Mouse (Mus musculus) limb, embryonic 12.5 days (tissue): ENCODE measurements around the gene Cdh4. TPM values are rescaled to one million over a fixed set of nuclear protein-coding genes. Genes with fewer than 3 reads are reported as not detected.

Source experiments
- ATAC-seq: fragments of 200-750 bp; cut with Nextera tagmentation; 2 replicates; pipeline ENCODE4 v1.8.0; 2017; ENCODE audit warnings: low read depth, moderate TSS enrichment; ENCODE audit not compliant: insufficient number of reproducible peaks, insufficient read depth, low FRiP score, low TSS enrichment
- H3K27ac ChIP-seq: fragments of 300-500 bp; sonication (generic); 2 replicates; pipeline ENCODE4 v1.5.1; 2016; ENCODE audit warnings: mild to moderate bottlenecking, moderate library complexity
- H3K27me3 ChIP-seq: fragments of 300-500 bp; sonication (generic); 2 replicates; pipeline ENCODE4 v1.6.1; 2016; ENCODE audit warnings: mild to moderate bottlenecking, moderate library complexity
- H3K36me3 ChIP-seq: fragments of 300-500 bp; sonication (generic); 2 replicates; pipeline ENCODE4 v1.6.1; 2016; ENCODE audit warnings: mild to moderate bottlenecking, moderate library complexity
- H3K4me1 ChIP-seq: fragments of 300-500 bp; sonication (generic); replicated peaks from 2 replicates; pipeline ENCODE4 v1.6.1; 2016
- H3K4me2 ChIP-seq: fragments of 300-500 bp; sonication (generic); 2 replicates; pipeline ENCODE4 v1.6.1; 2016; ENCODE audit warnings: mild to moderate bottlenecking, moderate library complexity
- H3K4me3 ChIP-seq: fragments of 300-500 bp; sonication (generic); replicated peaks from 2 replicates; pipeline ENCODE4 v1.5.1; 2016; ENCODE audit warnings: mild to moderate bottlenecking
- H3K9ac ChIP-seq: fragments of 300-500 bp; sonication (generic); replicated peaks from 2 replicates; pipeline ENCODE4 v1.6.1; 2016; ENCODE audit warnings: mild to moderate bottlenecking, moderate library complexity
- H3K9me3 ChIP-seq: fragments of 300-500 bp; sonication (generic); 2 replicates; pipeline ENCODE4 v1.6.1; 2016; ENCODE audit warnings: mild to moderate bottlenecking, moderate library complexity
- WGBS: fragments of 180-500 bp; shearing (Covaris S2); methylation state at CpG from one replicate; pipeline ENCODE4 v1.1.7; 2016; 5-methylcytosine and 5-hydroxymethylcytosine counted together
- polyA plus RNA-seq: library from polyadenylated mRNA; unstranded; fragments of >200 nt; fragmentation: Nextera tagmentation; extraction: Ambion mirVana; gene quantifications from 2 replicates; pipeline ENCODE4 v1.2.1, GENCODE M21; 2016

Gene Cdh4
- polyA plus RNA-seq, 1 experiment from 2014 or later = 9.3 TPM

DNA sequence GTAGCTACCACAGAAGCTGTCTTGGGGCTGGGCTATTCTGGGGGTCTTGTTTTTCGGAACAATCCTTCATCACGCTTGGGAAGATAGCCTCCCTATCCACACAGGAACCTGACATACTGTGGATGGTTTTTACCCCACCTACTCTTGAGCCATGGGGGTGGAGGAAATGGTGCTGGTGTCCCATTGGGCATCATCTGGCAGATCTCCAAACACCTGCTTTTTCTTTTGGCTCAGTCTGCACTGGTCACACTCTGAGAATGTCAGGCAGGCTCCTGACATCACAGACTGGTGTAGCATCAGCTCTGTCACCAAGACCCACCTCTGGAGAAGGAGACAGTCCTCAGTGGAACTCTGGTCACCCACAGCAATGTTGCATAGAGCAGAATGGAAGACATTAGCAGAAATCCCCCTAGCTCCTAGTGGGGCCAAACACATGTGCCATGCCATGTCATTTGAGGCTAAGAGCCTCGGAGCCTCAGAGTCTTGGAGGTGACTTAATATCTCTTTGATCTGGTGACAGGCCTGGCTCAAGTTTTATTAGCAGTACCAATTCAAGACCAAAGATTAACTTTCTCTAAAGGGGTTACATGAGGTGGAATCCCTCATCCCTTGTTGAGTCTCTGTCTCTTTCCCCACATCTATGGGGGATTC lies 95.7 kb downstream of the Cdh4 start:
- H3K9me3 ChIP-seq = no peaks in the 10 kb centered on the region
- peaks cover 40% of the 10 kb centered on the region for H3K4me1 ChIP-seq
- 34% methylated on average over 3 of the region's 3 CpGs for WGBS
- no peaks in the 10 kb centered on the region for H3K36me3 ChIP-seq
- H3K27me3 ChIP-seq = peaks cover 15% of the 10 kb centered on the region
- ATAC-seq = no peak; the same call in 1 of the 2 replicates
- H3K4me2 ChIP-seq = peak overlapping the region; percentile 43
- H3K9ac ChIP-seq = no peak overlapping the region; the same call in 1 of the 2 replicates
- no peak overlapping the region for H3K27ac ChIP-seq
- H3K4me3 ChIP-seq = no peak overlapping the region

DNA sequence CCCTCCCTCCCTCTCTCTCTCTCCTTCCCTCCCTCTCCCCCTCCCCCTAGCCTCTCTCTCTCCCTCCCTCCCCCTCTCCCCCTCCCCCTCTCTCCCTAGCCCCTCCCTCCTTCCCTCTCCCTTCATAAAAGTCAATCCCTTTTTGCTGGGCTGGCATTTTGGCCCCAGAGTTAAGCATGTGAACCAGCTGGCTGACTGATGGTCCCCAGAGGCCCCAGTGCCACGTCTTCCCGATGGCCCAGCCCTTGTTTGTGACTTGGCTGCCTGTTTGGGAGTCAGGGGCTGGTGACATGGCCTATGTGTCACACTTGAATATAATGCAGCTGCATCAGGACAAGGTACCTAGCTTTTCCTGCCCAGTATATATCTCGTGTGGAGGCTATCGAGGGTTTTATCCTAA lies 96.3 kb downstream of the Cdh4 start:
- WGBS = 41% methylated on average over 4 of the region's 4 CpGs
- H3K4me1 ChIP-seq = peaks cover 40% of the 10 kb centered on the region
- H3K27me3 ChIP-seq = peaks cover 15% of the 10 kb centered on the region
- H3K4me3 ChIP-seq = no peak overlapping the region
- H3K9ac ChIP-seq = no peak overlapping the region
- no peak for ATAC-seq
- H3K9me3 ChIP-seq = no peaks in the 10 kb centered on the region
- no peak overlapping the region for H3K4me2 ChIP-seq
- H3K36me3 ChIP-seq = no peaks in the 10 kb centered on the region
- H3K27ac ChIP-seq = no peak overlapping the region

DNA sequence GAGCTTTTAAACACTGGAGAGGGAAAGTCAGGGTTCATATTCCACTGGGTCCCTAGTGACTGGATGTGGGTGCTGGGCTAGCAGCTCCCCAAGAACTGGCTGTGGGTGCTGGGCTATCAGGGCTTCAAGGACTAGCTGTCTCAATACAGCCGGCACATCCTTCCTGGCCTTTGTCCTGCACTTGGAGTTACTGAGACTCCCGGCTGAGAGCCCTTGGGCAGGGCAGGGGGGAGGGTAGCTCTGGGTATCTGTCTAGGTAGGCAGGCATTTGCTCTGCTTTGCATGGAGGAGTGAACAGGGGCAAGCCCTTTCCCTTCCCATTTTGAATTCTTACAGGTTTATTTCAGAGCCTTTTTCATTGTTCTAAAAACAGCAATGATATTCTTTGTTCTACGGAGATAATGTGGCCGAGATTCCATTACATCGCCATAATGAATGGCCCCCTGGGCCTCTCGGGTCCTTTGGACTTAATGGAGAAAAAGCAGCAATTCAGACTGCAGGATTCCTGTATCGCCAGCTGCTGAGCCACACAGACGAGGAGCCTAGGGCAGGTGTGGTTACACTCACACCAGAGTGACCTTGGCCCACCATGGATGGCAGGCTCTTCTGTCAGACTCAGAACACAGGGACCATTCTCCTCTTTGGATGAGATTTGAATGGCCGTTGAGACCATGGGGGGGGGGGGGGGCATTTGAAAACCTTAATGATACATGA lies 97.5 kb downstream of the Cdh4 start:
- 28% methylated on average over 9 of the region's 9 CpGs for WGBS

DNA sequence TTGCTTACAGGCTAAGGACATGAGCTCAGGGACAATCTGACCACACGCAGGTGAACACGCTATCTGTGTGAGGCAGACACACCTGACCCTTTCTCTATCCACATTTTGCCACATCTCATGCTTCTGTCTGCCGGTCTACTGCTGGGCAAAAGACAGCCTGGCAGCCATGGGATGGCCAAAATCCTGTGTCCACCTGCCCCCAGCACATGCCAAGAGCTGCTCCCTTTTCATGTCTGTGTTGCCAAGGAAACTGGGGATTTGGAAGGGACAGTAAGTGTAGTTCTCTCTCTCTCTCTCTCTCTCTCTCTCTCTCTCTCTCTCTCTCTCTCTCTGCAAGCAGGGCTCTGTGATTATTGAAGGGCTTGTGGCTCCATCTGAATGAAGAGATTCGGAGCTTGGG lies 98.9 kb downstream of the Cdh4 start:
- 97% methylated on average over 4 of the region's 4 CpGs for WGBS

More for the DNA sequence above, 97.5 kb downstream of the Cdh4 start:
- Histone ChIP-seq H3K27ac (no peak overlapping the region), H3K4me1 (peaks cover 39% of the 10 kb centered on the region), H3K9ac (no peak overlapping the region), H3K27me3 (peaks cover 15% of the 10 kb centered on the region), H3K9me3 (no peaks in the 10 kb centered on the region), H3K4me3 (no peak overlapping the region), H3K36me3 (no peaks in the 10 kb centered on the region), H3K4me2 (no peak overlapping the region)
- no peak for ATAC-seq

DNA sequence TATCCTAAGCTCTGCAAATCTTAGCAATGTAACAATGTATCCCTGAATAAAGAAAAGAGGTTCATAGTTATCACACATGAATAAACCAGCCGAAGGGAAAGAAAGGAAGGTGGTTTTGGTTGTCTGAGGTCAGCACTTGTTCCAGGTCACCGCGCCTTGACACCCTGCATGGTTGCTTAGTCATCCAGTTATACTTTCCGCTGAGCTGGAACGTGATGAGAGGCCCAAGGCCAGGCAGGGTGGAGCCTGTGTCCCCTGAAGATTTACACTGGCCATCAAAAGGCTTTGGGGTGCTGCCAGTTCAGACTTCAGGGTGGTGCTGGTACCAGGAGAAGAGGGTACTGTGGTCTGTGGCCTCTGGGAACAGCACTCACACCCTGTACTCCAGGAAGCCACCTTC lies 105.4 kb downstream of the Cdh4 start:
- Histone ChIP-seq H3K27ac (no peak overlapping the region), H3K4me3 (no peak overlapping the region), H3K27me3 (no peaks in the 10 kb centered on the region), H3K36me3 (no peaks in the 10 kb centered on the region), H3K9me3 (no peaks in the 10 kb centered on the region), H3K4me2 (no peak overlapping the region), H3K4me1 (no peaks in the 10 kb centered on the region), H3K9ac (no peak overlapping the region)
- ATAC-seq = no peak
- WGBS = 77% methylated on average over 5 of the region's 5 CpGs

More for the DNA sequence above, 98.9 kb downstream of the Cdh4 start:
- Histone ChIP-seq H3K9me3 (no peaks in the 10 kb centered on the region), H3K4me3 (no peak overlapping the region), H3K4me1 (peaks cover 31% of the 10 kb centered on the region), H3K9ac (no peak overlapping the region), H3K27ac (no peak overlapping the region), H3K36me3 (no peaks in the 10 kb centered on the region), H3K27me3 (peaks cover 11% of the 10 kb centered on the region), H3K4me2 (no peak overlapping the region)
- no peak for ATAC-seq

DNA sequence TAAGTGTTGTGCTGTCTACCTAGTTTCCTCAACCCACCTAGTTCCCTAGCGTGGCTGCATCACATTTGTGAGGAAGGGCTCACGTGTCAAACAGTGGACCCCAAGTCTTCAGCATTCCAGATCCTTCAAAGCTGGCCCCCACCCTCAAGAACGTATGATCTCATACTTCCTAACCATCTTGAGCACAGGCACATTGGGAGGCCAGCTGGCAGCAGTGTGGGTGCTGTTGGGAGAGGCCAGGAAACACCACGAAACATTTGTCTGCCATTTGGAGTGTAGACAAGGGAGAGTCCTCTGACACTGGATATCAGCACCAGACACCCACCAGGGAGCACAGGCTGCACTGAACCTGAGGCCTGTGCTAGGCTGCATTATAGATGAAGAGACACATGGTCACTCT lies 113.7 kb downstream of the Cdh4 start:
- no peaks in the 10 kb centered on the region for H3K36me3 ChIP-seq
- H3K9me3 ChIP-seq = no peaks in the 10 kb centered on the region
- H3K4me3 ChIP-seq = no peak overlapping the region
- no peak overlapping the region for H3K9ac ChIP-seq
- no peak for ATAC-seq
- no peaks in the 10 kb centered on the region for H3K4me1 ChIP-seq
- H3K27ac ChIP-seq = no peak overlapping the region
- no peak overlapping the region for H3K4me2 ChIP-seq
- WGBS = 86% methylated on average over 4 of the region's 4 CpGs
- 0 out of 2 replicates have a peak, but pooled peaks cover 5% of the 10 kb centered on the region for H3K27me3 ChIP-seq

DNA sequence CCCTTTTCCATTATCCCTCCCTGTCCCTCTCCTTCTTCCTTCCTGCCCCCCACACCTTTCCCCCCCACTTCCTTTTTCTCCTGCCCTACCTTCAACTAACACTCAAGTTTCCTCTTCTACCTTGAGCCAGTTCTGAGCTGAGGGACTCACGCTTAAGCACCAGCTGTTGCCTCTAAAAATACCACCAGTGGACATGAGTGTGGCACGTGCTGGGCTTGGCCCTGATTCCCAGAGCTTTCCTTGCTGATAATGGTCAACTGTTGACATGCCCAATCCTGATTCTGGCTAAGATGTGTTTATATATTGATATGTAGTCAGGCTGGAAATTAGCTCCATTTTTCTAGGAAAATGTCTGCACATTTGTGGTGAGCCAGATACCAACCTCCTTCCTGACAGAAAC lies 120.1 kb downstream of the Cdh4 start:
- Histone ChIP-seq H3K9ac (no peak overlapping the region), H3K36me3 (no peaks in the 10 kb centered on the region), H3K27ac (no peak overlapping the region), H3K4me3 (no peak overlapping the region), H3K4me1 (peaks cover 11% of the 10 kb centered on the region), H3K9me3 (no peaks in the 10 kb centered on the region), H3K4me2 (no peak overlapping the region), H3K27me3 (peaks cover 15% of the 10 kb centered on the region)
- whole genome bisulfite sequencing = 79% methylated on average over 2 of the region's 2 CpGs
- no peak for ATAC-seq

DNA sequence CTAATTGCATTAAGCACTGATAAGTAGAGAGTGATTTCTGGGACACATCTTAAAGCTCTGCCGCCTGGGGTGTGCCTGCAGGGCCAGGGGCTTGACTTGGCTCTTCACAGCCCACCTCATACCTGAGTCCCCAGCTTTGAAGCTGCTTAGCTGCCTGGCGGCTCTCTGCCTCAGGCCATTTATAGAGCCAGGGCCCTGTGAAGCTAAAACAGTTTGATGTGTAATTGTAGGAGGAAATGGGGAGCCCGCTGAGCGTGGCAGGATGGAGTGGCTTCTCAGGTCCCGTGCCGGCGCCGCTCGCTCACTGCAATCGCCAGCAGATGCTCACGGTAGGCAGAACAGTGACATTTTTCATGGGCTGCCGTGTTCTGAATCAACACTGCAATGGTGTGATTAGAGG lies 123.4 kb downstream of the Cdh4 start:
- H3K4me2 ChIP-seq = peak overlapping the region; percentile 23
- peaks cover 22% of the 10 kb centered on the region for H3K27me3 ChIP-seq
- peaks cover 5% of the 10 kb centered on the region; the same call in 1 of the 2 replicates for H3K9me3 ChIP-seq
- no peak for ATAC-seq
- H3K9ac ChIP-seq = no peak overlapping the region
- H3K4me1 ChIP-seq = peaks cover 33% of the 10 kb centered on the region
- H3K27ac ChIP-seq = no peak overlapping the region
- H3K4me3 ChIP-seq = no peak overlapping the region
- no peaks in the 10 kb centered on the region for H3K36me3 ChIP-seq
- 1% methylated on average over 12 of the region's 12 CpGs for WGBS

DNA sequence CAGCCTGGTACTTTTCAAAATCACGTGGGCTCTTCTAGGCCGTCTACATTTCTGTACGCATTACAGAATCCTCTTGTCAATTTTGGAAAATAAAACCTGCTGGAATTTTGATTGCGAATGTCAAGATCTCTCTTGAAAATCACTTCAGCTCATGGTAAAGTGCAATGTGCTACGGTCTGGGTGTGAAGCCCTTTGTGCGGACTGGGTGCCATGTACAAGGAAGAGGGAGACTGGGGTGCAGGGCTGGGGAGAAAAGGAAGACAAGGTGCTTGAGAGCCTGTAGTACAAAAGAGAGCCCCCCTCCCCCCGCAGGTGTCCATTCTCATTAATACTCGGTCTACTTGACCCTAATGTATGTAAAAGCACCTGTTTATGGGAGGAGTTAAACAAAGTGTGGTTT lies 125.7 kb downstream of the Cdh4 start:
- no peak for ATAC-seq
- Histone ChIP-seq H3K27me3 (peaks cover 23% of the 10 kb centered on the region), H3K4me3 (no peak overlapping the region), H3K4me2 (no peak overlapping the region), H3K9me3 (peaks cover 5% of the 10 kb centered on the region; the same call in 1 of the 2 replicates), H3K27ac (no peak overlapping the region), H3K9ac (no peak overlapping the region), H3K36me3 (no peaks in the 10 kb centered on the region), H3K4me1 (peaks cover 43% of the 10 kb centered on the region)
- WGBS = 91% methylated on average over 8 of the region's 8 CpGs

DNA sequence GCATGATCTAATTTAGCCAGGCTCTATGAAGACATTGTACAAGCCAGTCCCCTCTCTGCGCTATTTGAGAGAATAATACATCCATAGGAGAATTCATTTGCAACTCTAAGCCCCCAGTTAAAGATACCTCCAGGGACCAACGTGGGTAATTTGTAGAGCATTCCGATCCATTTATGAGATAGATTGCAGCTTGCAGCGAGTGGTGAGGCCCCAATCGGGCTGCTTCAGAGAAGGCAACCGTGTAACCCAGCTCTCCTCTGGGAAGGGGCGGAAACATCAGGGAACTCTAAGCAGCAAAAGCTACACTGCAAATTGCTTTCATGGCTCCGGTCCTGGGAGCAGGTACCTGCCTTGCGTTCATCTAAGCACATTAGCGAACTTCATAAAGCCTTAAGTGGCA lies 126.9 kb downstream of the Cdh4 start:
- Histone ChIP-seq H3K4me3 (no peak overlapping the region), H3K9me3 (peaks cover 5% of the 10 kb centered on the region; the same call in 1 of the 2 replicates), H3K36me3 (no peaks in the 10 kb centered on the region), H3K9ac (no peak overlapping the region), H3K4me1 (peaks cover 56% of the 10 kb centered on the region), H3K27ac (peak overlapping the region; percentile 35), H3K27me3 (peaks cover 20% of the 10 kb centered on the region), H3K4me2 (0 out of 2 replicates have a peak overlapping the region, but pooled peaks have one; percentile 10)
- WGBS = 13% methylated on average over 10 of the region's 10 CpGs
- ATAC-seq = no peak

DNA sequence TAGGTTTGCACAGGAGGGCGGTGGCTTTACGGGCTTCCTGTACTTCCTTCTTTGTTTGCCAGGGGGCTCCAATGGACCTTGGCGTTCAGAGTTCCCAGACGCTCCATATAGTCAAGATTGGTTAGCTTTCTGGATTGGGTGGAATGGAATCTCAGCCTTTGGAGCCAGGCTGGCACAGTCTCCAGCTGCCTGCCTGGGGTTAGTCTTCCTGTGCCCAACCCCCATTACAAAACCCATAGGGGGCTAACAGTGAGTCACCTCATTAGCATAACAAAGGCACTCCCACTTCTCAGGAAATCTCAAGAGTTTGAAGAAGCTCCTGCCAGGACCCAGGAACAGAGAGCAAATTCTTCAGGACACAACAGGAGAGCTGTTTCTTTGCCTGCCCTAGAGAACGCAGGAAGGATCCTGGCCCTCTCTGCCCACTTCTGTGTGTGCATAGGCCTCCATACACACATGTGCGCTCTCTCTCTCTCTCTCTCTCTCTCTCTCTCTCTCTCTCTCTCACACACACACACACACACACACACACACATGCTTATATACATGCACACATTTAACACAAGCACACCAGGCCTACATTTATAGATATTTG lies 129.0 kb downstream of the Cdh4 start:
- Histone ChIP-seq H3K4me3 (no peak overlapping the region), H3K27ac (no peak overlapping the region), H3K27me3 (peaks cover 12% of the 10 kb centered on the region), H3K9ac (no peak overlapping the region), H3K4me1 (peaks cover 47% of the 10 kb centered on the region), H3K9me3 (peaks cover 5% of the 10 kb centered on the region; the same call in 1 of the 2 replicates), H3K4me2 (no peak overlapping the region), H3K36me3 (no peaks in the 10 kb centered on the region)
- ATAC-seq = no peak
- 21% methylated on average over 6 of the region's 6 CpGs for WGBS
